Mouse (Mus musculus) G1E (cell line): ENCODE results near the gene Dtx4. TPM values are rescaled to one million over a fixed set of nuclear protein-coding genes. Genes with fewer than 3 reads are reported as not detected.
"Not testable (repeated sequence)": the region's sequence is repeated elsewhere in the genome, so short reads cannot be mapped to it uniquely, and the experiment has no call there.

Source experiments
- ATAC-seq: 2 replicates; pipeline ENCODE4 v1.8.0; 2016; ENCODE audit warnings: mild to moderate bottlenecking; ENCODE audit not compliant: insufficient number of reproducible peaks, poor library complexity, low FRiP score, severe bottlenecking; ENCODE audit errors: extremely low read depth
- DNase-seq: peaks from one replicate; pipeline ENCODE4 v3.0.0; 2012; ENCODE audit warnings: low spot score
- H3K27me3 ChIP-seq: 2 replicates; pipeline ENCODE4 v1.6.1; 2012; ENCODE audit warnings: mild to moderate bottlenecking, low read length, inconsistent platforms; ENCODE audit not compliant: insufficient read depth
- H3K36me3 ChIP-seq: replicated peaks from 2 replicates; pipeline ENCODE3; 2012; ENCODE audit warnings: mild to moderate bottlenecking, inconsistent platforms
- H3K4me1 ChIP-seq: 2 replicates; pipeline ENCODE4 v1.6.1; 2012; ENCODE audit warnings: low read depth, low read length, inconsistent platforms, mixed read lengths; ENCODE audit not compliant: insufficient read depth
- H3K4me3 ChIP-seq: 2 replicates; pipeline ENCODE4 v1.5.1; 2012; ENCODE audit warnings: low read depth, mild to moderate bottlenecking, inconsistent platforms, low read length, moderate library complexity, mixed read lengths
- H3K9me3 ChIP-seq: replicated peaks from 2 replicates; pipeline ENCODE4 v1.6.1; 2012; ENCODE audit warnings: inconsistent platforms
- CTCF ChIP-seq: IDR thresholded peaks from 2 replicates; pipeline ENCODE4 v1.5.1; 2012; ENCODE audit warnings: low read depth, low read length, inconsistent platforms, mixed read lengths
- GATA1 ChIP-seq: IDR thresholded peaks from 2 replicates; pipeline ENCODE4 v1.6.1; 2012; ENCODE audit warnings: borderline replicate concordance, low read length, inconsistent platforms, mixed read lengths
- GATA2 ChIP-seq: IDR thresholded peaks from 2 replicates; pipeline ENCODE4 v1.6.1; 2012; ENCODE audit warnings: low read depth, low read length, inconsistent platforms, borderline replicate concordance
- POLR2AphosphoS5 ChIP-seq: IDR thresholded peaks from 2 replicates; pipeline ENCODE4 v1.6.1; 2012; ENCODE audit warnings: low read depth, low read length, inconsistent platforms; ENCODE audit not compliant: insufficient replicate concordance
- TAL1 ChIP-seq: conservative IDR thresholded peaks from 2 replicates; pipeline ENCODE4 v1.6.1; 2012; ENCODE audit warnings: low read depth, low read length, inconsistent platforms, mixed read lengths
- polyA plus RNA-seq: library from polyadenylated mRNA; stranded (reverse); fragments of >175 nt; gene quantifications from 2 replicates; pipeline ENCODE4 v1.2.3, GENCODE M21; 2012
- total RNA-seq, 2 experiments: library from RNA; stranded (forward) in 1 of 2; stranded (reverse) in 1 of 2; fragments of 200-1000 nt in 1 of 2; fragments of >200 nt in 1 of 2; fragmentation: Nextera tagmentation in 1 of 2; gene quantifications; 2 replicates each; pipeline ENCODE4 v1.2.3; 2014 to 2017

The Dtx4 gene
- total RNA-seq (2014; fragmentation: Nextera tagmentation) = not detected in 2 replicates
- 0.06 and 0.27 TPM in 2 replicates for total RNA-seq (2017)
- not detected in 2 replicates for polyA plus RNA-seq

- no peak for ATAC-seq
- TF ChIP-seq POLR2AphosphoS5 (no peak), GATA1 (no peak), CTCF (no peak)
- H3K9me3 ChIP-seq = peaks cover 13% of the 10 kb centered on the region
- H3K36me3 ChIP-seq = no peaks in the 10 kb centered on the region
- H3K27me3 ChIP-seq = no peaks in the 10 kb centered on the region
- H3K4me3 ChIP-seq = no peak within 1 kb of the TSS
- DNase-seq = no peak
- no peaks in the 10 kb centered on the region for H3K4me1 ChIP-seq
Observed at GRCm38 (mm10) chr19:12501370-12502347, at the start of gene Dtx4. TSS of gene Dtx4 (minus strand) at chr19:12501454.

DNA sequence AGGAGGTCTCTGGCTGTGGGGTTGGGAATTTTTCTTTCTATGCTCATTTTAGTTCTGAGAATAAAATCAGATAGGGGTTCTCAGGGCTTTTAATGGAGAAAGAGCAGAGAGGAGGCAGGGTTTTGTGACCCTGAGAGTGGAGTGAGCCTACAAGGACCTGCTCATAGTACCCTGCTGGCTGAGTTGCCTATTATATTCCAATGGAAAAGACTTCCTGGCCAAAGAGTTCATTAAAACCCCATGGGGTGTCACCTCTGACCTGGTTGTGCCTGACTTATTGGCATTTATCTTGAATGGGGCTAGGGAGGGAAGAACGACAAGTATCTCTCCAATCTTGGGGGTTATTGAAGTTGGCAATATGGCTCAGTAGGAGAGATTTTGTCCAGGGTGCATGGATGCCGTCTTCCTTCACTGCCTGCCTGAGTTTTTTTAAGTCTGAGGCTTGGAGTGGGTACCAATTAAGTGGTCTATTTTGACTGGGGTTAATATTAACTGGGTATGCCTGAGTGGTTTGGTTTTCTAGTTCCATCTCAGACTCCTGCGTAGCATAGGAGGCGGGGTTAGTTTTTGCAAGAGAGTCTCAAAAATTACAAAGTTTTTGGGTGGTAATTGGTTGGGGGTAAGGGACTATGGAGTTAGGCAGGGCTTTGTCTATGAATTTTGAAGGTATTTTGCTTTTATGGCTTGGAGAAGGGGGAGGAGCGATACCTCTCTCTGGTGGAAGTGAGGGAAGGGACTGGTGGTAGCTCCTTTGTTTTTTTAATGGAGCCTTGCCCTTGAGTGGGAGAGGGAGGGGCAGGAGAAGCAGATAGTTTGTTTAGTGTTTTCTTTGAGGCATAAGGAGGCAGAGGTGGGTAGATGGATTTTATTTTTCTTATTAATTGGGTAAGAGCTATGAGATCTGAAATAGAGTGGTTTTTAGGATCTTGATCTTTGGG is 49.0 kb upstream of the Dtx4 start:
- DNase-seq (no peak), ATAC-seq (no peak)
- H3K9me3 ChIP-seq = no peaks in the 10 kb centered on the region
- no peaks in the 10 kb centered on the region for H3K27me3 ChIP-seq
- H3K36me3 ChIP-seq = no peaks in the 10 kb centered on the region
- TF ChIP-seq CTCF (no peak), TAL1 (no peak), GATA1 (no peak)
- H3K4me3 ChIP-seq = no peak overlapping the region
- H3K4me1 ChIP-seq = no peaks in the 10 kb centered on the region

- Histone ChIP-seq H3K36me3 (no peaks in the 10 kb centered on the region), H3K4me1 (no peaks in the 10 kb centered on the region), H3K9me3 (no peaks in the 10 kb centered on the region), H3K4me3 (no peak overlapping the region), H3K27me3 (no peaks in the 10 kb centered on the region)
- no peak for ATAC-seq
- no peak for DNase-seq
- no peak for TF ChIP-seq CTCF
- TF ChIP-seq GATA1 = no peak
- TF ChIP-seq TAL1 = no peak
- no peak for TF ChIP-seq POLR2AphosphoS5
- no peak for TF ChIP-seq GATA2
Observed at GRCm38 (mm10) chr19:12549166-12549565, 47.9 kb upstream of the Dtx4 start.

DNA sequence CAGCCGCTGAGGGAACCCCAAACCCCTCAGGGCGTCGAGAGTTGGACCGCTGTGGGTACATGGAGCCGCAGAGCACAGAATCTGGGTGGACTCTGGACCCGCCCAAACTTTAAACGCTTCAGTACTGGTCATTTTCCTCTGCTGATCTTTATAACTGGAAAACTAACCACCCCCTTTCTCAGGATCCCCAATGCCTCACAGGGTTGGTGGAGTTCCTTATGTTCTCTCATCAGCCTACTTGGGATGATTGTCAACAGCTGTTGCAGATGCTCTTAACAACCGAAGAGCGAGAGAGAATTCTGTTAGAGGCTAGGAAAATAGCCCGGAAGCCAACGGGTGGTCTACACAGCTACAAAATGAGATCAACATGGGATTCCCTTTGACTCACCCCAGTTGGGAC is 44.2 kb upstream of the Dtx4 start, which contains the start of gene Fam111a:
Gene Fam111a (plus strand): TSS at position 301 of the 400 bp plus-strand sequence.
- not testable (repeated sequence) for ATAC-seq, H3K9me3 ChIP-seq, H3K4me1 ChIP-seq, H3K36me3 ChIP-seq, H3K27me3 ChIP-seq, H3K4me3 ChIP-seq, DNase-seq

DNA sequence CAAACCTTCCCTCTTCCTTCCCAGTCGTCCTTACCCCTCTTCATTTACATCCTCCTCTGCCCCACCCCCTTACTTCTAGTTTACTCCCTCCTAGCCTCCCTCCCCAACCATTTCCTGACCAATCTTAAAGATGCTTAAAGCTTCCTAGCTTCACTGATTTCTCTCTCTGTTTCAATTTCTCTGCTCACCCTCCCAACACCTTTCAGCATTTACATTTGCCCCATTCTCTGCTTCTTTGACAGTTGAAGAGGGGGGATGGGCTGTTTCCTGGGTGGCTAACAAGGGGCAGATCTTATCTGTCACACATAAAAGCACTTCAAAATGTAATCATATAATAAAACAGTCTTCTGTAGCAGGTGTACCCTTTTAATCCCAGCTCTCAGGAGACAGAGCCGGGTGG is 40.4 kb upstream of the Dtx4 start:
- Histone ChIP-seq H3K9me3 (peaks cover 2% of the 10 kb centered on the region; the same call in 1 of the 2 replicates), H3K27me3 (no peaks in the 10 kb centered on the region; the same call in 1 of the 2 replicates), H3K4me1 (no peaks in the 10 kb centered on the region), H3K36me3 (no peaks in the 10 kb centered on the region), H3K4me3 (no peak overlapping the region)
- DNase-seq = no peak
- TF ChIP-seq CTCF (no peak), TAL1 (no peak), GATA1 (no peak), GATA2 (no peak), POLR2AphosphoS5 (no peak)
- ATAC-seq = no peak

DNA sequence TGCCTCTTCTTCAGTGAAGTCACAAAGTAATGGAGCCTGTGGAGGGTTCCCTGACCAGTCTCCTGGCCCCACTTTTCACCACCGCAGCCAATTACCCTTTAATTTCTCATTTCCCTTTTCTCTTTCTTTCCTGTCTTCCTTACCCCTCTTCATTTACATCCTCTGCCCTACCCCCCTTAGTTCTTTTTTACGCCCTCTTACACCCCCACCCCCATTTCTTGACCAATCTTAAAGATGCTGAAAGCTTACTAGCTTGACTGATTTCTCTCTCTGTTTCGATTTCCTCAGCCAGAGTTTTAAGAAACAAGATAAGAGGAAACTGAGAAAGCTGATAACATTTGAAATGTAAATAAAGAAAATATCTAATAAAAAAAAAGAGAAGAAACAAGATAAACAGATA is 39.5 kb upstream of the Dtx4 start:
- DNase-seq (no peak), ATAC-seq (no peak)
- Histone ChIP-seq H3K4me1 (no peaks in the 10 kb centered on the region), H3K27me3 (no peaks in the 10 kb centered on the region; the same call in 1 of the 2 replicates), H3K36me3 (no peaks in the 10 kb centered on the region), H3K9me3 (peaks cover 2% of the 10 kb centered on the region; the same call in 1 of the 2 replicates), H3K4me3 (no peak overlapping the region)
- TF ChIP-seq CTCF = no peak
- no peak for TF ChIP-seq GATA2
